Mouse (Mus musculus): ENCODE data around the gene 4933434E20Rik.

4933434E20Rik gene

GRCm38 (mm10) chr3:90081365-90082240 is 30.2 kb downstream of the 4933434E20Rik start:
- DNase-seq (ENCODE audit: low spot score in 2 of 2), result no peak

GRCm38 (mm10) chr3:90083034-90083433 is 31.6 kb downstream of the 4933434E20Rik start:
- peak in 1 of 2 experiments; percentile 27 for DNase-seq (ENCODE audit: low spot score in 2 of 2)

- DNase-seq (ENCODE audit: low spot score in 2 of 2), result no peak
These were observed 32.4 kb downstream of the 4933434E20Rik start for GRCm38 (mm10) chr3:90083698-90084324.

GRCm38 (mm10) chr3:90084790-90085189 is 33.4 kb downstream of the 4933434E20Rik start:
- DNase-seq (ENCODE audit: low spot score in 2 of 2), result no peak

- no peak for DNase-seq (ENCODE audit: low spot score in 2 of 2)
These were observed 33.8 kb downstream of the 4933434E20Rik start for GRCm38 (mm10) chr3:90085281-90085680.

- no peak for DNase-seq (ENCODE audit: low spot score in 2 of 2)
These were observed 34.6 kb downstream of the 4933434E20Rik start for GRCm38 (mm10) chr3:90086068-90086467.

GRCm38 (mm10) chr3:90088617-90089016 is 37.2 kb downstream of the 4933434E20Rik start:
- no peak for DNase-seq (ENCODE audit: low spot score in 2 of 2)

- DNase-seq (ENCODE audit: low spot score in 2 of 2), result no peak
These were observed 39.5 kb downstream of the 4933434E20Rik start for GRCm38 (mm10) chr3:90090892-90091291.

- no peak for DNase-seq (ENCODE audit: low spot score in 2 of 2)
These were observed 43.0 kb downstream of the 4933434E20Rik start for GRCm38 (mm10) chr3:90094453-90094852.

- DNase-seq (ENCODE audit: low spot score in 2 of 2), result no peak
These were observed 46.5 kb downstream of the 4933434E20Rik start for GRCm38 (mm10) chr3:90097928-90098327.

GRCm38 (mm10) chr3:90101010-90101409 is 49.6 kb downstream of the 4933434E20Rik start:
- DNase-seq (ENCODE audit: low spot score in 2 of 2), result no peak

GRCm38 (mm10) chr3:90101673-90102072 is 50.2 kb downstream of the 4933434E20Rik start:
- no peak for DNase-seq (ENCODE audit: low spot score in 2 of 2)

GRCm38 (mm10) chr3:90102239-90102638 is 50.8 kb downstream of the 4933434E20Rik start:
- DNase-seq (ENCODE audit: low spot score in 2 of 2), result no peak

- DNase-seq (ENCODE audit: low spot score in 2 of 2), result no peak
These were observed 51.7 kb downstream of the 4933434E20Rik start for GRCm38 (mm10) chr3:90103176-90103575.

GRCm38 (mm10) chr3:90103938-90104337 is 52.5 kb downstream of the 4933434E20Rik start, which contains the start of gene Nup210l:
Gene Nup210l (plus strand): TSS chr3:90104132.
- DNase-seq (ENCODE audit: low spot score in 2 of 2), result no peak

GRCm38 (mm10) chr3:90111706-90112105 is 60.3 kb downstream of the 4933434E20Rik start:
- DNase-seq (ENCODE audit: low spot score in 2 of 2), result no peak

GRCm38 (mm10) chr3:90114342-90114741 is 62.9 kb downstream of the 4933434E20Rik start:
- peak in 1 of 2 experiments; percentile 30 for DNase-seq (ENCODE audit: low spot score in 2 of 2)

- DNase-seq (ENCODE audit: low spot score in 2 of 2), result no peak
These were observed 64.1 kb downstream of the 4933434E20Rik start for GRCm38 (mm10) chr3:90115526-90115925.

Measured in spleen, postnatal 4 days (tissue).